Mouse (Mus musculus): Measurements from ENCODE around the gene Rsl24d1. TPM values are rescaled to one million over a fixed set of nuclear protein-coding genes. Genes with fewer than 3 reads are reported as not detected.

Gene Rsl24d1
- polyA plus RNA-seq, 1 experiment from 2014 or later, result 91.7 TPM

DNA sequence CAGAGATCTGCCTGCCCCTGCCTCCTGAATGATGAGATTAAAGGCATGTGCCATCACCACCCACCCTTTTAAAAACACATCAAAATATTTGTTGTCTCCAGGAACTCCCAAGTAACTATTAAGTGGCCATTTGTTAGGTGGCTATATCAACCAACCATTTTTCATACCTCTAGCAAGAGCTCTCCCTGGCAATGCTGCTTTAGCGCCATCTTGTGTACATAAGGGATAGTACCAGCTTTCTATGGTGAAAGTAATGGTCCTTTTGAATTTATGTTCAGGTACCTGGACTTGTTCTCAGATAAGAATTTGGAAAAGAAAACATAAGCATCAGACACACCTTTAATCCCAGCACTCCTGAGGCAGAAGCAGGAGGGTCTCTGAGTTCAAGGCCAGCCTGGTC lies 21.5 kb upstream of the Rsl24d1 start:
- peaks cover 11% of the 10 kb centered on the region; the same call in 1 of the 2 replicates for H3K4me1 ChIP-seq (replicated peaks; ENCODE audit: control insufficient read depth, insufficient read depth, low read length)
- 0% methylated on average over 1 of the region's 1 CpGs for whole genome bisulfite sequencing
- ATAC-seq (ENCODE audit: low read depth), result no peak
- no peak overlapping the region for H3K4me2 ChIP-seq (ENCODE audit: low read depth, low read length)
- no peak overlapping the region for H3K9ac ChIP-seq (ENCODE audit: low read length)
- H3K27ac ChIP-seq (ENCODE audit: low read length), result no peak overlapping the region
- H3K4me3 ChIP-seq (ENCODE audit: low read length), result no peak overlapping the region
- no peaks in the 10 kb centered on the region for H3K9me3 ChIP-seq (ENCODE audit: control insufficient read depth, low read length)
- no peaks in the 10 kb centered on the region for H3K36me3 ChIP-seq (ENCODE audit: control insufficient read depth, insufficient read depth, low read length)
- H3K27me3 ChIP-seq (ENCODE audit: control insufficient read depth, insufficient read depth, low read depth, low read length), result no peaks in the 10 kb centered on the region; the same call in 1 of the 2 replicates

DNA sequence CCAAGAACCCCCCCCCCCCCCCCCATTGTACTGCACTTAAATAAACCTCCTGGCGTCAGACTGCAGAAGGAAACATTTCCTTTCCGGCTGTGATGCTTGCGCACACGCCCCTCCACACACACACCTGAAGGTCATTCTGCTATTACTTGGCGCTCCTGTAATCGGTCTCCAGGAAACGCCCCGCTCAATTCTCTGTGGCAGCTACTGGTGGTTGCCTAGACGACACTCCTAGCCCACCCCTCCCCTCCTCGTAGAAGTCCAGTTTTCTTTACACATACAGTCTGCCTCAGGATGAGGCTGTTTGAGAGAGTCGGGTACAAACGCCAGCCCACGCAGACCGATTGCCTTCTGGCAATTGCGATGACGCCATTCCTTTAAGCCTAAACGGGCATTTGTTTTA lies 18.6 kb upstream of the Rsl24d1 start:
- WGBS, result 13% methylated on average over 17 of the region's 17 CpGs
- H3K36me3 ChIP-seq (ENCODE audit: control insufficient read depth, insufficient read depth, low read length), result no peaks in the 10 kb centered on the region

DNA sequence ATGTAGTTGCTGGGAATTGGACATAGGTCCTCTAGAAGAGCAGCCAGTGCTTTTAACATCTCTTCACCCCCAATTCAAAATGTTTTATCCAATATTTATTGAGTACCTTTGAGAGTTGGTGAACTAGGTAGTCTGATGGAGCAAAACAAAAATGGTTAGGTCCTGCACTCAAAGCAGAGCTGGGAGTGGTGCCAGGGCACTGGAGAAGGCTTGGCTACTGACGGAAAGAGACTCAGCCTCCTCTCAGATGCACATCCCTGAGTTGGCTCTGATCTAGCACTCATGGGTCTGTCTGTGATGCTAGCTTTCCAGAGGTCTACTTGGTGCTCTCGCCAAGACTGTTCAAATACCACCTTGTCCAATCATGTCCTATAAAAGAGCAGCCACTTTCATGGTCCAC lies 15.3 kb upstream of the Rsl24d1 start:
- H3K4me3 ChIP-seq (ENCODE audit: low read length), result no peak overlapping the region
- H3K4me1 ChIP-seq (replicated peaks; ENCODE audit: control insufficient read depth, insufficient read depth, low read length), result no peaks in the 10 kb centered on the region
- H3K4me2 ChIP-seq (ENCODE audit: low read depth, low read length), result no peak overlapping the region
- WGBS, result 69% methylated on average over 2 of the region's 2 CpGs
- H3K36me3 ChIP-seq (ENCODE audit: control insufficient read depth, insufficient read depth, low read length), result no peaks in the 10 kb centered on the region
- H3K27ac ChIP-seq (ENCODE audit: low read length), result no peak overlapping the region
- ATAC-seq (ENCODE audit: low read depth), result no peak
- H3K27me3 ChIP-seq (ENCODE audit: control insufficient read depth, insufficient read depth, low read depth, low read length), result peaks cover 7% of the 10 kb centered on the region
- H3K9ac ChIP-seq (ENCODE audit: low read length), result no peak overlapping the region
- H3K9me3 ChIP-seq (ENCODE audit: control insufficient read depth, low read length), result no peaks in the 10 kb centered on the region

More for the DNA sequence above, 18.6 kb upstream of the Rsl24d1 start:
- ATAC-seq (ENCODE audit: low read depth), result peak; percentile 77
- no peak overlapping the region for H3K27ac ChIP-seq (ENCODE audit: low read length)
- peaks cover 4% of the 10 kb centered on the region; the same call in 1 of the 2 replicates for H3K4me1 ChIP-seq (replicated peaks; ENCODE audit: control insufficient read depth, insufficient read depth, low read length)
- H3K4me2 ChIP-seq (ENCODE audit: low read depth, low read length), result peak overlapping the region; percentile 36
- H3K9me3 ChIP-seq (ENCODE audit: control insufficient read depth, low read length), result no peaks in the 10 kb centered on the region
- H3K27me3 ChIP-seq (ENCODE audit: control insufficient read depth, insufficient read depth, low read depth, low read length), result no peaks in the 10 kb centered on the region; the same call in 1 of the 2 replicates
- no peak overlapping the region for H3K4me3 ChIP-seq (ENCODE audit: low read length)
- no peak overlapping the region for H3K9ac ChIP-seq (ENCODE audit: low read length)

DNA sequence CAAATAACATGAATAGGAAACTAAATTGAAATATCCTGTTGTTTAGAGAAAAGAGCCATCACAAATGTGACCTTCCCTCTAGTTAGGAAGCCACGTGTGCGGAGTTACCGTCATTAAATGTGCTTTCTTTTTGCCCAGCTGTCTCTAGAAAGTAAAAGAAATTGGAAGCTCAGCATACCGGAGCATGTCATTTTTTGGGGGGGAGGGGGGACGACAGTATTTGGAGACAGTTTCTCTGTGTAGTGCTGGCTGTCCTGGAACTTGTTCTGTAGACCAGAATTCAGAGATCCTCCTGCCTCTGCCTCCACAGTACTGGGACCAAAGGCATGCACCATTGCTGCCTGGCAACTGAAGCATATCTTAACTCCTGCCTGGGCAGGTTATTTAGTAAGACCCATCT lies 11.7 kb upstream of the Rsl24d1 start, which contains the start of gene Khdc3:
Gene Khdc3, plus strand, starts transcription at position 301 of the 400 bp plus-strand sequence.
- H3K4me1 ChIP-seq (replicated peaks; ENCODE audit: control insufficient read depth, insufficient read depth, low read length), result peaks cover 5% of the 10 kb centered on the region
- no peak for ATAC-seq (ENCODE audit: low read depth)
- H3K27ac ChIP-seq (ENCODE audit: low read length), result no peak within 1 kb of the TSS
- H3K4me2 ChIP-seq (ENCODE audit: low read depth, low read length), result no peak within 1 kb of the TSS
- H3K4me3 ChIP-seq (ENCODE audit: low read length), result no peak within 1 kb of the TSS
- H3K27me3 ChIP-seq (ENCODE audit: control insufficient read depth, insufficient read depth, low read depth, low read length), result peaks cover 20% of the 10 kb centered on the region
- no peaks in the 10 kb centered on the region for H3K36me3 ChIP-seq (ENCODE audit: control insufficient read depth, insufficient read depth, low read length)
- no peaks in the 10 kb centered on the region for H3K9me3 ChIP-seq (ENCODE audit: control insufficient read depth, low read length)
- no peak within 1 kb of the TSS for H3K9ac ChIP-seq (ENCODE audit: low read length)
- WGBS, result 86% methylated on average over 5 of the region's 5 CpGs

DNA sequence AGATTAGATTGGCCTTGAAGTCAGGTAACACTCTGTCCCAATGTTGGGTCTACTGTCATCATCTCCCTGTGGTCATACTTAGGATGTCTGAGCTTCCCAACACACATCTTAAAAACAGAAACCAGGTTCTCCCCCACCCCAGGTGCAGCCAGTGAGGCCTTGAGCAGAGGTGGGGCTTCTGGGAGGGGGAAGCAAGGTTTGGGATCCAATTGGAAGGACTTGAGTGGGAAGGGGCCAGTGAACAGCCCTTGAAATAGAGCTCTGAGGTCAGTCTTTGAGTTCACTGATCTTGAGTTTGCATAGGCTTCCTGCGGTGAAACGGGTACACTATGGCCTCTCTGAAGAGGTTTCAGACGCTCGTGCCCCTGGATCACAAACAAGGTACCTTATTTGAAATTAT lies 11.0 kb upstream of the Rsl24d1 start, which contains the start of gene Gm20509:
Gene Gm20509, plus strand, starts transcription at position 290 of the 400 bp plus-strand sequence.
- no peak for ATAC-seq (ENCODE audit: low read depth)
- WGBS, result 87% methylated on average over 4 of the region's 4 CpGs

DNA sequence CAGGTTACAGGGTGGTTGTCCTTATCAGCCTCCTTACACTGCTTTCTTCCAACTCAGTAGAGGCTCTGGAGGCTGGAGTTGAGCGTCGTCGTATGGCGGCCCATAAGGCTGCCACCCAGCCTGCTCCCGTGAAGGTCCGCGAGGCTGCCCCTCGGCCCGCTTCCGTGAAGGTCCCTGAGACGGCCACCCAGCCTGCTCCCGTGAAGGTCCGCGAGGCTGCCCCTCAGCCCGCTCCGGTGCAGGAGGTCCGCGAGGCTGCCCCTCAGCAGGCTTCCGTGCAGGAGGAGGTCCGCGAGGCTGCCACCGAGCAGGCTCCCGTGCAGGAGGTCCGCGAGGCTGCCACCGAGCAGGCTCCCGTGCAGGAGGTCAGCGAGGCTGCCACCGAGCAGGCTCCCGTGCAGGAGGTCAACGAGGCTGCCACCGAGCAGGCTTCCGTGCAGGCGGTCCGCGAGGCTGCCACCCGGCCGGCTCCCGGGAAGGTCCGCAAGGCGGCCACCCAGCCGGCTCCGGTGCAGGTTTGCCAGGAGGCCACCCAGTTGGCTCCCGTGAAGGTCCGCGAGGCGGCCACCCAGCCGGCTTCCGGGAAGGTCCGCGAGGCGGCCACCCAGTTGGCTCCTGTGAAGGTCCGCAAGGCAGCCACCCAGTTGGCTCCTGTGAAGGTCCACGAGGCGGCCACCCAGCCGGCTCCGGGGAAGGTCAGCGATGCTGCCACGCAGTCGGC lies 9.9 kb upstream of the Rsl24d1 start:
- H3K4me3 ChIP-seq (ENCODE audit: low read length), result peak overlapping the region; percentile 49
- peak overlapping the region; percentile 67 for H3K9ac ChIP-seq (ENCODE audit: low read length)
- peaks cover 20% of the 10 kb centered on the region for H3K27me3 ChIP-seq (ENCODE audit: control insufficient read depth, insufficient read depth, low read depth, low read length)
- WGBS, result 4% methylated on average over 50 of the region's 60 CpGs
- peak; percentile 75 for ATAC-seq (ENCODE audit: low read depth)
- no peaks in the 10 kb centered on the region for H3K36me3 ChIP-seq (ENCODE audit: control insufficient read depth, insufficient read depth, low read length)
- no peaks in the 10 kb centered on the region for H3K9me3 ChIP-seq (ENCODE audit: control insufficient read depth, low read length)
- H3K27ac ChIP-seq (ENCODE audit: low read length), result no peak overlapping the region
- H3K4me2 ChIP-seq (ENCODE audit: low read depth, low read length), result peak overlapping the region; percentile 94
- H3K4me1 ChIP-seq (replicated peaks; ENCODE audit: control insufficient read depth, insufficient read depth, low read length), result peaks cover 5% of the 10 kb centered on the region

More for the DNA sequence above, 11.0 kb upstream of the Rsl24d1 start, which contains the start of gene Gm20509:
- peaks cover 20% of the 10 kb centered on the region for H3K27me3 ChIP-seq (ENCODE audit: control insufficient read depth, insufficient read depth, low read depth, low read length)
- peak within 1 kb of the TSS; percentile 67 for H3K9ac ChIP-seq (ENCODE audit: low read length)
- H3K27ac ChIP-seq (ENCODE audit: low read length), result no peak within 1 kb of the TSS
- no peaks in the 10 kb centered on the region for H3K9me3 ChIP-seq (ENCODE audit: control insufficient read depth, low read length)
- H3K4me1 ChIP-seq (replicated peaks; ENCODE audit: control insufficient read depth, insufficient read depth, low read length), result peaks cover 5% of the 10 kb centered on the region
- H3K36me3 ChIP-seq (ENCODE audit: control insufficient read depth, insufficient read depth, low read length), result no peaks in the 10 kb centered on the region
- H3K4me2 ChIP-seq (ENCODE audit: low read depth, low read length), result peak within 1 kb of the TSS; percentile 94
- peak within 1 kb of the TSS; percentile 49 for H3K4me3 ChIP-seq (ENCODE audit: low read length)

DNA sequence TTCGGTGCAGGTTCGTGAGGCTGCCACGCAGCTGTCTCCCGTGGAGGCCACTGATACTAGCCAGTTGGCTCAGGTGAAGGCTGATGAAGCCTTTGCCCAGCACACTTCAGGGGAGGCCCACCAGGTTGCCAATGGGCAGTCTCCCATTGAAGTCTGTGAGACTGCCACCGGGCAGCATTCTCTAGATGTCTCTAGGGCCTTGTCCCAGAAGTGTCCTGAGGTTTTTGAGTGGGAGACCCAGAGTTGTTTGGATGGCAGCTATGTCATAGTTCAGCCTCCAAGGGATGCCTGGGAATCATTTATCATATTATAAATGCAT lies 9.4 kb upstream of the Rsl24d1 start:
- peak overlapping the region; percentile 94 for H3K4me2 ChIP-seq (ENCODE audit: low read depth, low read length)
- peak overlapping the region; percentile 49 for H3K4me3 ChIP-seq (ENCODE audit: low read length)
- peak overlapping the region; percentile 67 for H3K9ac ChIP-seq (ENCODE audit: low read length)
- no peak overlapping the region for H3K27ac ChIP-seq (ENCODE audit: low read length)
- H3K9me3 ChIP-seq (ENCODE audit: control insufficient read depth, low read length), result no peaks in the 10 kb centered on the region
- H3K4me1 ChIP-seq (replicated peaks; ENCODE audit: control insufficient read depth, insufficient read depth, low read length), result peaks cover 5% of the 10 kb centered on the region
- 21% methylated on average over 5 of the region's 5 CpGs for WGBS
- ATAC-seq (ENCODE audit: low read depth), result no peak; the same call in 1 of the 2 replicates
- no peaks in the 10 kb centered on the region for H3K36me3 ChIP-seq (ENCODE audit: control insufficient read depth, insufficient read depth, low read length)
- peaks cover 20% of the 10 kb centered on the region for H3K27me3 ChIP-seq (ENCODE audit: control insufficient read depth, insufficient read depth, low read depth, low read length)

DNA sequence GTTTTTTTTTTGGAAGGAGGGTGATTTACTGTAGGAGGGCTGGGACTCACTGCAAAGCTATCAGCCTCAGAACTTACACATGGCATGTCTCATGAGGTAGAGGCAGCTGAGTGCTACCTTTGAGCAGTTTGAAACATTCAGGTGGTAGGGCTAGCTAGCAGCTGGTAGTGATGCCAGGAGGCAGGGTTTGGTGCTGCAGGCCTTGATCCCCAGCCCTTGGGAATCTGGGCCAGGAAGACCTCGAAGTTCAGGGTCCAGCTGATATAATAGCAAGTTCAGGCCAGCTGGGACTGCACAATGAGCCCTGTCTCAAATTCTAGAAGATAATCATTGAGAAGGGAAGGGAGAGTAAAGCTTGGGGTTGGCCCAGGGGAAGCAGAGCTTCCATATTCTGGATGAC lies 8.1 kb upstream of the Rsl24d1 start:
- 50% methylated on average over 1 of the region's 1 CpGs for WGBS
- no peak overlapping the region for H3K4me2 ChIP-seq (ENCODE audit: low read depth, low read length)
- no peak overlapping the region for H3K9ac ChIP-seq (ENCODE audit: low read length)
- no peaks in the 10 kb centered on the region for H3K9me3 ChIP-seq (ENCODE audit: control insufficient read depth, low read length)
- peaks cover 5% of the 10 kb centered on the region for H3K4me1 ChIP-seq (replicated peaks; ENCODE audit: control insufficient read depth, insufficient read depth, low read length)
- no peaks in the 10 kb centered on the region for H3K36me3 ChIP-seq (ENCODE audit: control insufficient read depth, insufficient read depth, low read length)
- peaks cover 20% of the 10 kb centered on the region for H3K27me3 ChIP-seq (ENCODE audit: control insufficient read depth, insufficient read depth, low read depth, low read length)
- H3K4me3 ChIP-seq (ENCODE audit: low read length), result no peak overlapping the region
- no peak overlapping the region for H3K27ac ChIP-seq (ENCODE audit: low read length)
- no peak for ATAC-seq (ENCODE audit: low read depth)

DNA sequence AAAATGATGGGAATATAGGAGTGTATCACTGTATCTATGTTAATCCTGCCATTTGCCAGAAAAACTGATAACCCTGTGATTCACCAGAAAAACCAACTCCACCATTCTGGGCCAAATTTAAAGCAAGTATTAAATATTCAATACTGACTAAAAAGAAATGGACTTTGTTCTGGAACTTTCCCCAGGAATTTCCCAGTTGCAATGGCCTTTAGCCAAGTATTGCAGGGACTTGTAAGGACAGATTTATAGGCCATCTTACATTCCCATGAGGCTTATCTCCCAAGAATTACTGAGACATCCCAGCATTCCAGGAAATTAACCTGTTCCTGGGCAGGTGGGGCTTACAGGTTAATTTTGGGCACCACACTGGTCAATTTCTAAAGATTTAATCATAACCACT lies 7.5 kb upstream of the Rsl24d1 start:
- no peak for ATAC-seq (ENCODE audit: low read depth)
- Histone ChIP-seq H3K4me3 (ENCODE audit: low read length) (no peak overlapping the region), H3K9ac (ENCODE audit: low read length) (no peak overlapping the region), H3K4me1 (replicated peaks; ENCODE audit: control insufficient read depth, insufficient read depth, low read length) (peaks cover 5% of the 10 kb centered on the region), H3K4me2 (ENCODE audit: low read depth, low read length) (no peak overlapping the region), H3K9me3 (ENCODE audit: control insufficient read depth, low read length) (no peaks in the 10 kb centered on the region), H3K27ac (ENCODE audit: low read length) (no peak overlapping the region), H3K36me3 (ENCODE audit: control insufficient read depth, insufficient read depth, low read length) (no peaks in the 10 kb centered on the region), H3K27me3 (ENCODE audit: control insufficient read depth, insufficient read depth, low read depth, low read length) (peaks cover 20% of the 10 kb centered on the region)

All from lung, embryonic 16.5 days (tissue).